Mouse (Mus musculus) thymus, adult 2 months (tissue): Measurements from ENCODE around the gene Erp44.

Experiments used
- CTCF ChIP-seq: fragments of 200-500 bp; IDR thresholded peaks from 2 replicates; pipeline ENCODE4 v1.5.1; 2012; ENCODE audit warnings: mild to moderate bottlenecking, control low read depth, low read length, moderate library complexity, borderline replicate concordance; ENCODE audit not compliant: control insufficient read depth, poor library complexity, insufficient read depth; ENCODE audit errors: extremely low read depth
- POLR2A ChIP-seq: fragments of 200-500 bp; IDR thresholded peaks from 2 replicates; pipeline ENCODE4 v1.6.1; 2012; ENCODE audit warnings: mild to moderate bottlenecking, low read length, control low read depth, moderate library complexity; ENCODE audit not compliant: control insufficient read depth, poor library complexity, insufficient read depth; ENCODE audit errors: extremely low read depth

DNA sequence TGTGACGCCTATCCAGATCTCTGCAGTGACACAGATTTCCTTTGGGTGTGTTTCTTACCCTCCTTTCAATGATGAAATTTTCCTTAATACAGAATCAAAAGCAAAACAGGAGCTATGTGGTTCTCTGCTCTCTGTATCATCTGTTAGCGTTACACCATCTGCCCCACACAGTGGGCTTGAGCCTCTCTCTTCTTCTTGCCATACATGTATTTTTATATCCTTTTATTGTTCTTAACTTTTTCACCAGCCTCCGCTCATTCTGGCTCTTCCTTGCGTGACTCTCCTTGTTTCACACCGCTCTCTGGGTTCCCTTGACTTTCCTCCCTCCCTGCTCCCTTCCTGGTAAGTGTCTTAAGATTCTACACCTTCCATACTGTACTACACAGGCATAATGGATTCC is 126.1 kb downstream of the Erp44 start:
- TF ChIP-seq POLR2A (no peak), CTCF (no peak)
